In the genomic region with DNA sequence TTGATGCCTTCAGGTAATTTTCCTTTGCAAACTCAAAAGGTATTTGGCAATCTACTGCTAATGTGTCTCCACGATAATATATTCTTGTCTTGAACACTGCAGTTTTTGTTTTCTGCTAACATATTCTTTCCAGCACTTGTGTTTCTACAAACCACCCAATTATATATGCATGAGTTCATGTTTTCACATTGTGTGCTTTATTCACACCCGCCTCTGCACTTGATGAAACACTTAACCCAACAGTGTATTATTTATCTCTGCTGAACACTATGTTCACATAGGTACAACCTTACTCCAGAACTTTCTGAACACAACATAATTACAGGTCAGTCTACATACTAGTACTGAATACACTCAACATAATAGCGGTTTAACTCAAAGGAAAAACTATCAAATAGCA, we compare ENCODE assay signal across 29 mouse cellular contexts.
DNase-seq lines count a peak whose midpoint lies in the region; ATAC-seq and TF ChIP-seq lines count a peak whose summit lies in the region.
"Had no signal": no experiment of that assay in that cellular context is flagged by ENCODE, and none has a peak within 500 bp of the region (broad histone marks: within the 10 kb centered on the region; RNA-seq: fewer than 3 reads in every experiment).

No protein-coding gene starts in this region.

- no peak overlapping the region for H3K9ac ChIP-seq in forebrain, embryonic 12.5 days
- no peak overlapping the region for H3K9ac ChIP-seq in forebrain, postnatal 0 days
- H3K9ac ChIP-seq in forebrain, embryonic 13.5 days: no peak overlapping the region
- no peak overlapping the region for H3K9ac ChIP-seq in forebrain, embryonic 16.5 days (replicated peaks; ENCODE audit: low read depth, low read length)
- H3K9ac ChIP-seq: embryonic facial prominence, embryonic 12.5 days; embryonic facial prominence, embryonic 15.5 days; heart, embryonic 13.5 days; hindbrain, embryonic 12.5 days; intestine, embryonic 15.5 days had no signal

- no peak for DNase-seq in forebrain, postnatal 0 days
- peak; percentile 7 for DNase-seq in brain, adult 2 months (ENCODE audit: low read depth, low spot score)
- no peak for DNase-seq in urinary bladder, postnatal 25 days (ENCODE audit: low spot score)
- DNase-seq in urinary bladder, postnatal 4 days (ENCODE audit: low spot score in 2 of 2): no peak
- DNase-seq: adrenal gland, postnatal 10 days; adrenal gland, postnatal 36 days; B cell, adult 2 months; cerebellum, adult 11-12 months; cerebellum, adult 8-10 months; cerebellum, postnatal 10 days; gastrocnemius, postnatal 10 days; gastrocnemius, postnatal 36 days; heart, adult 2 months; heart, postnatal 14 days; heart, postnatal 4 days; kidney, adult 11 months had no signal

- no peak for TF ChIP-seq CTCF in forebrain, postnatal 0 days (IDR thresholded peaks at IDR 0.05; ENCODE audit: low read depth)

- H3K27me3 ChIP-seq in forebrain, embryonic 12.5 days: no peaks in the 10 kb centered on the region
- H3K27me3 ChIP-seq in forebrain, postnatal 0 days (ENCODE audit: insufficient read depth, low read length): no peaks in the 10 kb centered on the region
- no peaks in the 10 kb centered on the region for H3K27me3 ChIP-seq in forebrain, embryonic 13.5 days
- H3K27me3 ChIP-seq in forebrain, embryonic 16.5 days (replicated peaks; ENCODE audit: control insufficient read depth, insufficient read depth, low read length): no peaks in the 10 kb centered on the region
- H3K27me3 ChIP-seq: CH12.LX; embryonic facial prominence, embryonic 12.5 days; embryonic facial prominence, embryonic 15.5 days; heart, embryonic 13.5 days; hindbrain, embryonic 12.5 days; intestine, embryonic 15.5 days; Patski had no signal

- no peak overlapping the region for H3K27ac ChIP-seq in forebrain, embryonic 12.5 days
- H3K27ac ChIP-seq in forebrain, postnatal 0 days (ENCODE audit: low read depth, low read length): no peak overlapping the region
- H3K27ac ChIP-seq in forebrain, embryonic 13.5 days: no peak overlapping the region
- H3K27ac ChIP-seq in forebrain, embryonic 16.5 days (ENCODE audit: low read length): no peak overlapping the region
- H3K27ac ChIP-seq: embryonic facial prominence, embryonic 12.5 days; embryonic facial prominence, embryonic 15.5 days; heart, adult 2 months; heart, embryonic 10.5 days; heart, embryonic 13.5 days; hindbrain, embryonic 12.5 days; intestine, embryonic 15.5 days had no signal

- H3K36me3 ChIP-seq in forebrain, embryonic 12.5 days (replicated peaks): no peaks in the 10 kb centered on the region
- no peaks in the 10 kb centered on the region for H3K36me3 ChIP-seq in forebrain, postnatal 0 days (ENCODE audit: insufficient read depth)
- no peaks in the 10 kb centered on the region for H3K36me3 ChIP-seq in forebrain, embryonic 13.5 days (ENCODE audit: poor library complexity, severe bottlenecking)
- H3K36me3 ChIP-seq in forebrain, embryonic 16.5 days (ENCODE audit: control insufficient read depth, insufficient read depth): no peaks in the 10 kb centered on the region
- H3K36me3 ChIP-seq: embryonic facial prominence, embryonic 12.5 days; embryonic facial prominence, embryonic 15.5 days; G1E; heart, embryonic 10.5 days; heart, embryonic 13.5 days; hindbrain, embryonic 12.5 days; intestine, embryonic 15.5 days had no signal

- H3K4me1 ChIP-seq in forebrain, embryonic 12.5 days: no peaks in the 10 kb centered on the region
- H3K4me1 ChIP-seq in forebrain, postnatal 0 days (ENCODE audit: insufficient read depth): no peaks in the 10 kb centered on the region
- H3K4me1 ChIP-seq in forebrain, embryonic 13.5 days: peaks cover 3% of the 10 kb centered on the region; the same call in 1 of the 2 replicates
- H3K4me1 ChIP-seq in forebrain, embryonic 16.5 days (replicated peaks; ENCODE audit: control insufficient read depth, insufficient read depth, low read length): no peaks in the 10 kb centered on the region
- H3K4me1 ChIP-seq: embryonic facial prominence, embryonic 12.5 days; embryonic facial prominence, embryonic 15.5 days; heart, embryonic 10.5 days; heart, embryonic 13.5 days; hindbrain, embryonic 12.5 days; intestine, embryonic 15.5 days had no signal

- 44% methylated on average over 3 of the region's 3 CpGs for WGBS in forebrain, embryonic 12.5 days
- 32% methylated on average over 3 of the region's 3 CpGs for WGBS in forebrain, postnatal 0 days
- 41% methylated on average over 3 of the region's 3 CpGs for WGBS in forebrain, embryonic 13.5 days
- 30% methylated on average over 3 of the region's 3 CpGs for WGBS in forebrain, embryonic 16.5 days

- peak; percentile 17; the same call in 1 of the 2 replicates for ATAC-seq in forebrain, embryonic 12.5 days (ENCODE audit: low FRiP score)
- no peak for ATAC-seq in forebrain, postnatal 0 days
- peak; percentile 74 for ATAC-seq in forebrain, embryonic 13.5 days
- ATAC-seq in forebrain, embryonic 16.5 days: 0 out of 2 replicates have a peak, but pooled peaks have one; percentile 28
- ATAC-seq: hindbrain, embryonic 16.5 days; intestine, embryonic 15.5 days; Patski had no signal

- H3K4me2 ChIP-seq in forebrain, embryonic 12.5 days: no peak overlapping the region
- H3K4me2 ChIP-seq in forebrain, postnatal 0 days (ENCODE audit: low read depth): no peak overlapping the region
- no peak overlapping the region for H3K4me2 ChIP-seq in forebrain, embryonic 13.5 days
- H3K4me2 ChIP-seq in forebrain, embryonic 16.5 days (ENCODE audit: low read length): no peak overlapping the region
- H3K4me2 ChIP-seq: embryonic facial prominence, embryonic 12.5 days; embryonic facial prominence, embryonic 15.5 days; heart, embryonic 13.5 days; hindbrain, embryonic 12.5 days; intestine, embryonic 15.5 days had no signal

- H3K4me3 ChIP-seq in forebrain, embryonic 12.5 days (replicated peaks): no peak overlapping the region
- H3K4me3 ChIP-seq in forebrain, postnatal 0 days (ENCODE audit: low read depth, low read length): no peak overlapping the region
- H3K4me3 ChIP-seq in forebrain, embryonic 13.5 days: no peak overlapping the region
- no peak overlapping the region for H3K4me3 ChIP-seq in forebrain, embryonic 16.5 days (replicated peaks; ENCODE audit: low read length)
- H3K4me3 ChIP-seq: embryonic facial prominence, embryonic 12.5 days; embryonic facial prominence, embryonic 15.5 days; heart, adult 2 months; heart, embryonic 10.5 days; heart, embryonic 13.5 days; hindbrain, embryonic 12.5 days; intestine, embryonic 15.5 days had no signal

- no peaks in the 10 kb centered on the region for H3K9me3 ChIP-seq in forebrain, embryonic 12.5 days
- H3K9me3 ChIP-seq in forebrain, postnatal 0 days (ENCODE audit: low read length): no peaks in the 10 kb centered on the region
- H3K9me3 ChIP-seq in forebrain, embryonic 13.5 days (replicated peaks): no peaks in the 10 kb centered on the region
- H3K9me3 ChIP-seq in forebrain, embryonic 16.5 days (ENCODE audit: control insufficient read depth, low read length): no peaks in the 10 kb centered on the region
- H3K9me3 ChIP-seq: embryonic facial prominence, embryonic 12.5 days; embryonic facial prominence, embryonic 15.5 days; G1E; heart, embryonic 10.5 days; heart, embryonic 13.5 days; hindbrain, embryonic 12.5 days; intestine, embryonic 15.5 days had no signal
